Mouse (Mus musculus): ENCODE measurements around the gene Prr36. TPM values are rescaled to one million over a fixed set of nuclear protein-coding genes. Genes with fewer than 3 reads are reported as not detected.

Prr36 gene
- total RNA-seq (2023): 0.15 TPM in 1 of 4 replicates, not detected in the others

GRCm38 (mm10) chr8:4216791-4217621, at the start of gene Prr36:
Gene Prr36, minus strand, starts transcription at chr8:4217459.

GRCm38 (mm10) chr8:4259125-4259804, 42.0 kb upstream of the Prr36 start, which contains the start of gene Ctxn1:
Gene Ctxn1, minus strand, starts transcription at chr8:4259274.

GRCm38 (mm10) chr8:4252934-4253841, 35.9 kb upstream of the Prr36 start, which contains the start of gene Snapc2:
Gene Snapc2, plus strand, starts transcription at chr8:4253080.

GRCm38 (mm10) chr8:4247951-4248540, 30.8 kb upstream of the Prr36 start, which contains the start of gene Tgfbr3l:
Gene Tgfbr3l, plus strand, starts transcription at chr8:4248214.

GRCm38 (mm10) chr8:4238434-4239192, 21.4 kb upstream of the Prr36 start, which contains the start of the genes Map2k7 and Gm49320:
Gene Map2k7, plus strand, starts transcription at chr8:4238740.
Gene Gm49320, plus strand, starts transcription at chr8:4238865.

GRCm38 (mm10) chr8:4226739-4227347, 9.6 kb upstream of the Prr36 start, which contains the start of gene Lrrc8e:
Gene Lrrc8e, plus strand, starts transcription at chr8:4226827.

GRCm38 (mm10) chr8:4165852-4166751, 51.2 kb downstream of the Prr36 start, which contains the start of gene Evi5l:
Gene Evi5l, plus strand, starts transcription at chr8:4166567.

Other genes with a start within 250 kb of the Prr36 start
- gene Cd209f, start 111.6 kb downstream of the Prr36 start, total RNA-seq (2023): not detected in 4 replicates
- gene Cd209g, start 83.4 kb downstream of the Prr36 start, total RNA-seq (2023): not detected in 4 replicates
- gene Evi5l, start 50.9 kb downstream of the Prr36 start, total RNA-seq (2023): 25.1 to 32.3 TPM (median 28.3 TPM) in 4 replicates
- not detected in 4 replicates for gene Lrrc8e, start 9.4 kb upstream of the Prr36 start, total RNA-seq (2023)
- 107 to 134 TPM (median 112 TPM) in 4 replicates for gene Map2k7, start 21.3 kb upstream of the Prr36 start, total RNA-seq (2023)
- not detected in 4 replicates for gene Gm49320, start 21.4 kb upstream of the Prr36 start, total RNA-seq (2023)
- gene Tgfbr3l, start 30.8 kb upstream of the Prr36 start, total RNA-seq (2023): 14.9 to 23.4 TPM (median 21.3 TPM) in 4 replicates
- 11.2 to 14.0 TPM (median 12.3 TPM) in 4 replicates for gene Snapc2, start 35.6 kb upstream of the Prr36 start, total RNA-seq (2023)
- 0.83 to 0.95 TPM (median 0.94 TPM) in 3 of 4 replicates, not detected in the other for gene Ctxn1, start 41.8 kb upstream of the Prr36 start, total RNA-seq (2023)
- gene Timm44, start 58.5 kb upstream of the Prr36 start, total RNA-seq (2023): 73.9 to 80.0 TPM (median 77.2 TPM) in 4 replicates
- 11.0 to 17.8 TPM (median 14.6 TPM) in 4 replicates for gene Ccl25, start 107.8 kb upstream of the Prr36 start, total RNA-seq (2023)
- gene Elavl1, start 108.0 kb upstream of the Prr36 start, total RNA-seq (2023): 84.4 to 105 TPM (median 96.3 TPM) in 4 replicates